Mouse (Mus musculus): ENCODE data around the gene Zfp952. TPM values are rescaled to one million over a fixed set of nuclear protein-coding genes. Genes with fewer than 3 reads are reported as not detected.

Gene Zfp952
- total RNA-seq (2014; rRNA removed) (19.3 and 19.7 TPM in 2 replicates), polyA plus RNA-seq (2015; fragmentation: Nextera tagmentation; extraction: Ambion mirVana) (9.0 and 12.3 TPM in 2 replicates)

- H3K27ac ChIP-seq (ENCODE audit: low read depth, low read length) = peak within 1 kb of the TSS; percentile 90
- DNase-seq = peak; percentile 95
- H3K4me1 ChIP-seq (ENCODE audit: insufficient read depth) = peaks cover 6% of the 10 kb centered on the region; the same call in 1 of the 2 replicates
- 1% methylated on average over 21 of the region's 21 CpGs for WGBS
- 0 out of 2 replicates have a peak, but pooled peaks cover 4% of the 10 kb centered on the region for H3K9me3 ChIP-seq (ENCODE audit: low read length)
- H3K9ac ChIP-seq = peak within 1 kb of the TSS; percentile 83
- peak within 1 kb of the TSS; percentile 75 for H3K4me3 ChIP-seq (ENCODE audit: low read depth, low read length)
- peak; percentile 100 for ATAC-seq
- peaks cover 7% of the 10 kb centered on the region for H3K36me3 ChIP-seq (ENCODE audit: insufficient read depth)
- peak; percentile 40 for TF ChIP-seq CTCF (IDR thresholded peaks at IDR 0.05; ENCODE audit: low read depth)
- peak within 1 kb of the TSS; percentile 84 for H3K4me2 ChIP-seq (ENCODE audit: low read depth)
- no peaks in the 10 kb centered on the region for H3K27me3 ChIP-seq (ENCODE audit: insufficient read depth, low read length)
Observed at GRCm38 (mm10) chr17:32992699-32993474, at the start of gene Zfp952. Zfp952 (plus strand) TSS chr17:32993129.

- H3K27me3 ChIP-seq (ENCODE audit: insufficient read depth, low read length) = no peaks in the 10 kb centered on the region
- ATAC-seq (no peak), DNase-seq (no peak)
- no peak overlapping the region for H3K4me2 ChIP-seq (ENCODE audit: low read depth)
- TF ChIP-seq CTCF (IDR thresholded peaks at IDR 0.05; ENCODE audit: low read depth) = no peak
- no peak overlapping the region for H3K4me3 ChIP-seq (ENCODE audit: low read depth, low read length)
- no peaks in the 10 kb centered on the region for H3K36me3 ChIP-seq (ENCODE audit: insufficient read depth)
- no peak overlapping the region for H3K9ac ChIP-seq
- 84% methylated on average over 3 of the region's 3 CpGs for WGBS
- H3K27ac ChIP-seq (ENCODE audit: low read depth, low read length) = no peak overlapping the region
- H3K4me1 ChIP-seq (ENCODE audit: insufficient read depth) = no peaks in the 10 kb centered on the region
- H3K9me3 ChIP-seq (ENCODE audit: low read length) = no peaks in the 10 kb centered on the region
Observed at GRCm38 (mm10) chr17:32943661-32944060, 49.3 kb upstream of the Zfp952 start.

GRCm38 (mm10) chr17:32944402-32945035 lies 48.4 kb upstream of the Zfp952 start:
- ATAC-seq (no peak), DNase-seq (no peak)

GRCm38 (mm10) chr17:32946716-32947115 lies 46.2 kb upstream of the Zfp952 start:
- no peaks in the 10 kb centered on the region for H3K9me3 ChIP-seq (ENCODE audit: low read length)
- ATAC-seq = no peak

More at GRCm38 (mm10) chr17:32944402-32945035, 48.4 kb upstream of the Zfp952 start:
- Histone ChIP-seq H3K4me3 (ENCODE audit: low read depth, low read length) (no peak overlapping the region), H3K4me2 (ENCODE audit: low read depth) (no peak overlapping the region), H3K27ac (ENCODE audit: low read depth, low read length) (no peak overlapping the region), H3K4me1 (ENCODE audit: insufficient read depth) (no peaks in the 10 kb centered on the region), H3K9ac (no peak overlapping the region), H3K36me3 (ENCODE audit: insufficient read depth) (no peaks in the 10 kb centered on the region), H3K27me3 (ENCODE audit: insufficient read depth, low read length) (no peaks in the 10 kb centered on the region), H3K9me3 (ENCODE audit: low read length) (no peaks in the 10 kb centered on the region)
- 57% methylated on average over 3 of the region's 3 CpGs for WGBS
- TF ChIP-seq CTCF (IDR thresholded peaks at IDR 0.05; ENCODE audit: low read depth) = no peak

GRCm38 (mm10) chr17:32947215-32947914 lies 45.6 kb upstream of the Zfp952 start, which contains the start of gene Cyp4f13:
Cyp4f13 (minus strand) TSS chr17:32947402.
- DNase-seq (peak; percentile 91), ATAC-seq (peak; percentile 97)
- no peaks in the 10 kb centered on the region for H3K4me1 ChIP-seq (ENCODE audit: insufficient read depth)
- H3K4me2 ChIP-seq (ENCODE audit: low read depth) = peak within 1 kb of the TSS; percentile 60
- H3K27me3 ChIP-seq (ENCODE audit: insufficient read depth, low read length) = no peaks in the 10 kb centered on the region
- peak within 1 kb of the TSS; percentile 45 for H3K9ac ChIP-seq
- no peak for TF ChIP-seq CTCF (IDR thresholded peaks at IDR 0.05; ENCODE audit: low read depth)
- H3K9me3 ChIP-seq (ENCODE audit: low read length) = no peaks in the 10 kb centered on the region
- peak within 1 kb of the TSS; percentile 62 for H3K27ac ChIP-seq (ENCODE audit: low read depth, low read length)
- H3K4me3 ChIP-seq (ENCODE audit: low read depth, low read length) = peak within 1 kb of the TSS; percentile 45
- no peaks in the 10 kb centered on the region for H3K36me3 ChIP-seq (ENCODE audit: insufficient read depth)
- WGBS = 36% methylated on average over 12 of the region's 12 CpGs

More at GRCm38 (mm10) chr17:32946716-32947115, 46.2 kb upstream of the Zfp952 start:
- no peaks in the 10 kb centered on the region for H3K27me3 ChIP-seq (ENCODE audit: insufficient read depth, low read length)
- peak overlapping the region; percentile 45 for H3K4me3 ChIP-seq (ENCODE audit: low read depth, low read length)
- DNase-seq = no peak
- no peaks in the 10 kb centered on the region for H3K36me3 ChIP-seq (ENCODE audit: insufficient read depth)
- WGBS = 59% methylated on average over 9 of the region's 9 CpGs
- H3K4me1 ChIP-seq (ENCODE audit: insufficient read depth) = no peaks in the 10 kb centered on the region
- peak overlapping the region; percentile 45 for H3K9ac ChIP-seq
- H3K4me2 ChIP-seq (ENCODE audit: low read depth) = peak overlapping the region; percentile 60
- peak overlapping the region; percentile 62 for H3K27ac ChIP-seq (ENCODE audit: low read depth, low read length)
- no peak for TF ChIP-seq CTCF (IDR thresholded peaks at IDR 0.05; ENCODE audit: low read depth)

- Histone ChIP-seq H3K27ac (ENCODE audit: low read depth, low read length) (no peak overlapping the region), H3K36me3 (ENCODE audit: insufficient read depth) (no peaks in the 10 kb centered on the region), H3K9me3 (ENCODE audit: low read length) (no peaks in the 10 kb centered on the region), H3K4me2 (ENCODE audit: low read depth) (no peak overlapping the region), H3K9ac (no peak overlapping the region), H3K4me1 (ENCODE audit: insufficient read depth) (no peaks in the 10 kb centered on the region), H3K27me3 (ENCODE audit: insufficient read depth, low read length) (no peaks in the 10 kb centered on the region), H3K4me3 (ENCODE audit: low read depth, low read length) (no peak overlapping the region)
- no peak for TF ChIP-seq CTCF (IDR thresholded peaks at IDR 0.05; ENCODE audit: low read depth)
- 88% methylated on average over 3 of the region's 3 CpGs for WGBS
- DNase-seq = no peak
- no peak for ATAC-seq
Observed at GRCm38 (mm10) chr17:32950136-32950535, 42.8 kb upstream of the Zfp952 start.
